ENCODE assay signal across 8 mouse cellular contexts in genomic region chr10:120475041-120475541, GRCm38 (mm10). TPM values are rescaled to one million over a fixed set of nuclear protein-coding genes. Genes with fewer than 3 reads are reported as not detected.
DNase-seq lines count a peak whose midpoint lies in the region; TF ChIP-seq lines count a peak whose summit lies in the region.

No protein-coding gene starts in this region.

- peak overlapping the region; percentile 98 for H3K4me2 ChIP-seq in myocyte (ENCODE audit: low read depth)

- DNase-seq in thymus, postnatal 14 days, result peak; percentile 3
- DNase-seq in thymus, adult 18-20 months, result no peak
- peak; percentile 13 to 16 for DNase-seq in adrenal gland, postnatal 4 days (ENCODE audit: low spot score in 2 of 2)
- DNase-seq in gastrocnemius, postnatal 4 days (ENCODE audit: low spot score in 2 of 2), result peak; percentile 38 to 39
- DNase-seq in kidney, postnatal 25 days, result peak; percentile 9 to 35
- no peak for DNase-seq in cerebellum, adult 9-10 months
- no peak for DNase-seq in c-Kit-positive CD71-positive TER-119-positive erythroid progenitor cells, embryonic 14.5 days (ENCODE audit: low spot score)

- H3ac ChIP-seq in myocyte (ENCODE audit: control insufficient read depth, insufficient read length), result peak overlapping the region; percentile 71

- no peaks in the 10 kb centered on the region for H3K27me3 ChIP-seq in myocyte (ENCODE audit: control insufficient read depth, insufficient read depth, insufficient read length)

- no peaks in the 10 kb centered on the region for H3K36me3 ChIP-seq in myocyte (ENCODE audit: control insufficient read depth, insufficient read depth)

- no peak for TF ChIP-seq POLR2A in myocyte (IDR thresholded peaks at IDR 0.05; ENCODE audit: insufficient read length, low read depth)

- peak overlapping the region; percentile 82 for H3K4me3 ChIP-seq in myocyte

- peaks cover 51% of the 10 kb centered on the region for H3K79me2 ChIP-seq in myocyte (ENCODE audit: control insufficient read depth, insufficient read depth)

TF ChIP-seq in myocyte, 11 proteins besides CTCF, POLR2A, EP300 and RAD21:
- TF ChIP-seq MAX (IDR thresholded peaks at IDR 0.05; ENCODE audit: low read depth), result no peak
- no peak for TF ChIP-seq POLR2AphosphoS2 (IDR thresholded peaks at IDR 0.05; ENCODE audit: insufficient read length, low read depth)
- no peak for TF ChIP-seq TCF12 (IDR thresholded peaks at IDR 0.05; ENCODE audit: insufficient read depth, poor library complexity, severe bottlenecking)
- TF ChIP-seq CEBPB (IDR thresholded peaks at IDR 0.05; ENCODE audit: insufficient read depth, poor library complexity, severe bottlenecking), result no peak
- TF ChIP-seq SRF (IDR thresholded peaks at IDR 0.05; ENCODE audit: control insufficient read depth, insufficient read length, low read depth), result no peak
- no peak for TF ChIP-seq TCF3 (IDR thresholded peaks at IDR 0.05; ENCODE audit: insufficient read length, low read depth)
- TF ChIP-seq USF1 (IDR thresholded peaks at IDR 0.05; ENCODE audit: low read depth), result no peak
- no peak for TF ChIP-seq REST (IDR thresholded peaks at IDR 0.05; ENCODE audit: insufficient read depth, insufficient read length)

RNA-seq across cellular contexts. Expression of gene Hmga2, which starts 1.2 kb away (rescaled TPM):
- total RNA-seq in adrenal gland, postnatal 4 days (2021), result 10 to 100 TPM; 13.8 to 14.4 TPM
- total RNA-seq in gastrocnemius, postnatal 4 days (2021), result 1 to 10 TPM; 1.6 to 2.0 TPM
- polyA plus RNA-seq in myocyte (2012; fragmentation: generic; extraction: Trizol), result 4.3 TPM

Comparison
In these comparisons a context has a peak if more than half of its experiments do, and no peak if none do; other contexts are left out.
1. DNase-seq: peak in thymus, postnatal 14 days (single experiment), adrenal gland, postnatal 4 days (2 of 2), gastrocnemius, postnatal 4 days (2 of 2) and kidney, postnatal 25 days (2 of 2); none in thymus, adult 18-20 months (0 of 2), cerebellum, adult 9-10 months (single experiment) and c-Kit-positive CD71-positive TER-119-positive erythroid progenitor cells, embryonic 14.5 days (single experiment).
2. RNA of gene Hmga2, which starts 1.2 kb away (total RNA-seq): 13.8 to 14.4 TPM in adrenal gland, postnatal 4 days; 1.6 to 2.0 TPM in gastrocnemius, postnatal 4 days; every median in the first group is over 4 times any median in the second.